Mouse (Mus musculus): ENCODE measurements around the gene Cebpg. TPM values are rescaled to one million over a fixed set of nuclear protein-coding genes. Genes with fewer than 3 reads are reported as not detected.

Gene Cebpg
- polyA plus RNA-seq, 1 experiment from 2014 or later: 30.0 TPM

- H3K27ac ChIP-seq (ENCODE audit: low read depth, low read length): no peak overlapping the region
- WGBS: 56% methylated on average over 2 of the region's 2 CpGs
- H3K36me3 ChIP-seq (ENCODE audit: control insufficient read depth, insufficient read depth, low read length): no peaks in the 10 kb centered on the region
- H3K4me3 ChIP-seq (ENCODE audit: low read length): no peak overlapping the region
- no peak overlapping the region for H3K9ac ChIP-seq (ENCODE audit: low read depth, low read length)
- H3K4me1 ChIP-seq (ENCODE audit: control insufficient read depth, insufficient read depth, low read depth, low read length): peaks cover 2% of the 10 kb centered on the region; the same call in 1 of the 2 replicates
- no peak overlapping the region for H3K4me2 ChIP-seq (ENCODE audit: low read length)
- H3K9me3 ChIP-seq (ENCODE audit: control insufficient read depth, low read length): no peaks in the 10 kb centered on the region
- no peak for ATAC-seq
- no peaks in the 10 kb centered on the region for H3K27me3 ChIP-seq (replicated peaks; ENCODE audit: control insufficient read depth, insufficient read depth, low read length)
Observed at GRCm38 (mm10) chr7:35015252-35015651, 41.1 kb downstream of the Cebpg start.

DNA sequence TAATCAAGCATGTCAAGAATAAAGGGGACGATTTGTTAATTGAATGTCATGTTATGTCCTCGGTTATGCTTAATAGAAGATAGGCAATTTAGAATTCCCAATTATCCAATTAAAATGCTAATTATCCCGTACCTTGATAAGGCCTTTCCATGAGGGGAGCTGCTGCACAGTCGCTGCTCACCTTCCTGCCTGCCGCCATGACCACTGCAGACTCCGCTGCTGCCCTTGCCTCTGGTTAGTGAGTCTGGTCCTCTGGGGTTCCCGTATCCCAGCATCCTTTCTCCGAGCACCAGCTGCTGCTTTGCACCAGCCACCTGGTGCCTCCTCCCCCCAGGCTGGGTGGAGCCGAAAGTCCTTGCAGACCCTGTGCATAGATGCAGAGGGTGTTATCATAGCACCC lies 43.1 kb downstream of the Cebpg start:
- 45% methylated on average over 9 of the region's 9 CpGs for WGBS
- H3K9ac ChIP-seq (ENCODE audit: low read depth, low read length): no peak overlapping the region
- H3K4me2 ChIP-seq (ENCODE audit: low read length): no peak overlapping the region
- H3K9me3 ChIP-seq (ENCODE audit: control insufficient read depth, low read length): no peaks in the 10 kb centered on the region
- H3K4me1 ChIP-seq (ENCODE audit: control insufficient read depth, insufficient read depth, low read depth, low read length): peaks cover 2% of the 10 kb centered on the region; the same call in 1 of the 2 replicates
- no peaks in the 10 kb centered on the region for H3K27me3 ChIP-seq (replicated peaks; ENCODE audit: control insufficient read depth, insufficient read depth, low read length)
- no peaks in the 10 kb centered on the region for H3K36me3 ChIP-seq (ENCODE audit: control insufficient read depth, insufficient read depth, low read length)
- H3K27ac ChIP-seq (ENCODE audit: low read depth, low read length): no peak overlapping the region
- no peak overlapping the region for H3K4me3 ChIP-seq (ENCODE audit: low read length)
- ATAC-seq: peak; percentile 59

DNA sequence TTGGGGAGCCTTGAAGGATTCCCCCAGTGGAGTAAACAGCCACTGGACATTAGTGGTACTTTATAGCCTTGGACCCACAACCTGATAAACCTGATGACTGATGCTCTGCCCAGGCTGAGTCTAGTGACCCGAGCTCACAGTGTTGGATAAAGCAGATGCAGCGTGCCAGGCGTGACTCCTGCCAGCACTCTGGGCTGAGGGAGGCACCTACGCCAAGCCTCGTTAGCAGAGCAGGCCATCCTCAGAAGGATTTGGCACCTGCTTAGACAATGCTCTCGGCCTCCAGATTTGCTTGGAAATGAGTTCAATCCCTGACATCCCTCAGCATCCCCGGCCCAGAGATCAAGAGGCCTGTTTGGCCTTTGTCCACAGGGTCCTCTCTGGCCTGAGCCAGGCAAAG lies 49.7 kb downstream of the Cebpg start:
- Histone ChIP-seq H3K9ac (ENCODE audit: low read depth, low read length) (no peak overlapping the region), H3K4me1 (ENCODE audit: control insufficient read depth, insufficient read depth, low read depth, low read length) (no peaks in the 10 kb centered on the region), H3K27me3 (replicated peaks; ENCODE audit: control insufficient read depth, insufficient read depth, low read length) (no peaks in the 10 kb centered on the region), H3K4me2 (ENCODE audit: low read length) (no peak overlapping the region), H3K27ac (ENCODE audit: low read depth, low read length) (no peak overlapping the region), H3K4me3 (ENCODE audit: low read length) (no peak overlapping the region), H3K9me3 (ENCODE audit: control insufficient read depth, low read length) (no peaks in the 10 kb centered on the region), H3K36me3 (ENCODE audit: control insufficient read depth, insufficient read depth, low read length) (no peaks in the 10 kb centered on the region)
- WGBS: 77% methylated on average over 7 of the region's 7 CpGs
- no peak; the same call in 1 of the 2 replicates for ATAC-seq

DNA sequence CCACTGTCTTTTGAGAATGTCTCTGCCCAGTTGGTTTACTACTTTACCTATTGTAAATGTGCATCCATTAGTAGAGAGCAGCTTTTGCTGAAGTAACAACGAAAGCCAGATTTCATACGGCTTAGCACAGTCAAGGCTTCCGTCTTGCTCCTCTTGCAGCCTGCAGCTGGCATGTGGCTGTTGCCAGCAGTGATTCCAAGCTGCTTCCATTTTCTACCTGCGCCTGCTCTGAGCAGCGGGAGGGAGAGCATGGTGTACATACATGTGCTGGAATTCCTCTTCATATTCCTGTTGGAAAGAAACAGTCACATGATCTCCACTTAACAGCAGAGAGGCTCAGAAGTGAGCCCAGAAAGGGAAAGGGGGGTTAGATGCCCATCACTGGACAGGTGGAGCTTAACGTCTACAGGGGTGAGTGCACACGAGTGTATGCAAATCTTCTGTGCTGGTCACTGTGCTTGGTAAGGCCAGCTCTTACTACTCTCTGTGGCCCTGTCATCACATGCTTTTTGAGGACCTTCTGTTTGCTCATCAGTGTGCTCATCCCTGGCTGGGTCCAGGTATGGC lies 53.1 kb downstream of the Cebpg start:
- H3K4me3 ChIP-seq (ENCODE audit: low read length): no peak overlapping the region
- H3K4me2 ChIP-seq (ENCODE audit: low read length): no peak overlapping the region
- H3K9me3 ChIP-seq (ENCODE audit: control insufficient read depth, low read length): no peaks in the 10 kb centered on the region
- no peak overlapping the region for H3K27ac ChIP-seq (ENCODE audit: low read depth, low read length)
- H3K9ac ChIP-seq (ENCODE audit: low read depth, low read length): no peak overlapping the region
- H3K27me3 ChIP-seq (replicated peaks; ENCODE audit: control insufficient read depth, insufficient read depth, low read length): no peaks in the 10 kb centered on the region
- WGBS: 51% methylated on average over 7 of the region's 7 CpGs
- ATAC-seq: peak; percentile 57
- no peaks in the 10 kb centered on the region for H3K4me1 ChIP-seq (ENCODE audit: control insufficient read depth, insufficient read depth, low read depth, low read length)
- H3K36me3 ChIP-seq (ENCODE audit: control insufficient read depth, insufficient read depth, low read length): no peaks in the 10 kb centered on the region

GRCm38 (mm10) chr7:35000839-35001238 lies 55.5 kb downstream of the Cebpg start:
- Histone ChIP-seq H3K4me1 (ENCODE audit: control insufficient read depth, insufficient read depth, low read depth, low read length) (no peaks in the 10 kb centered on the region), H3K9ac (ENCODE audit: low read depth, low read length) (no peak overlapping the region), H3K4me2 (ENCODE audit: low read length) (no peak overlapping the region), H3K9me3 (ENCODE audit: control insufficient read depth, low read length) (no peaks in the 10 kb centered on the region), H3K4me3 (ENCODE audit: low read length) (no peak overlapping the region), H3K36me3 (ENCODE audit: control insufficient read depth, insufficient read depth, low read length) (no peaks in the 10 kb centered on the region), H3K27me3 (replicated peaks; ENCODE audit: control insufficient read depth, insufficient read depth, low read length) (no peaks in the 10 kb centered on the region), H3K27ac (ENCODE audit: low read depth, low read length) (no peak overlapping the region)
- ATAC-seq: no peak
- WGBS: 39% methylated on average over 6 of the region's 6 CpGs

Small RNA genes lying within 50 kb of the gene (microRNA-seq; reads per million reads assigned to microRNA genes)
- not detected for gene Gm25033

Other genes with a start within 250 kb of the Cebpg start
- gene Chst8, start 243.9 kb downstream of the Cebpg start, polyA plus RNA-seq (2015; fragmentation: Nextera tagmentation; extraction: Ambion mirVana): 9.2 and 12.2 TPM in 2 replicates
- 66.2 and 69.5 TPM in 2 replicates for gene Pepd, start 144.2 kb downstream of the Cebpg start, polyA plus RNA-seq (2015; fragmentation: Nextera tagmentation; extraction: Ambion mirVana)
- gene Cebpa, start 62.7 kb upstream of the Cebpg start, polyA plus RNA-seq (2015; fragmentation: Nextera tagmentation; extraction: Ambion mirVana): 0.75 and 0.86 TPM in 2 replicates
- gene Slc7a10, start 129.8 kb upstream of the Cebpg start, polyA plus RNA-seq (2015; fragmentation: Nextera tagmentation; extraction: Ambion mirVana): 32.7 and 45.2 TPM in 2 replicates
- gene Lrp3, start 158.9 kb upstream of the Cebpg start, polyA plus RNA-seq (2015; fragmentation: Nextera tagmentation; extraction: Ambion mirVana): 25.1 and 25.5 TPM in 2 replicates

All from hindbrain, embryonic 16.5 days (tissue).